Mouse (Mus musculus): ENCODE measurements at regions not wholly inside any gene's neighbourhood (a gene's known extent, or its start where the extent isn't known, plus 50 kb on each side); places are given as distances from the start of the nearest gene placed in this dataset.

- no peak overlapping the region for H3K4me3 ChIP-seq (replicated peaks; ENCODE audit: insufficient read depth, low read depth, low read length)
- H3K27me3 ChIP-seq (ENCODE audit: control insufficient read depth, insufficient read depth, low read length): no peaks in the 10 kb centered on the region
- no peak overlapping the region for H3K27ac ChIP-seq (ENCODE audit: insufficient read depth, low read length)
- no peak for DNase-seq
- no peak for TF ChIP-seq POLR2A (IDR thresholded peaks at IDR 0.05; ENCODE audit: borderline replicate concordance, insufficient read depth, low read length)
- WGBS: 54% methylated on average over 3 of the region's 3 CpGs
- H3K4me1 ChIP-seq (ENCODE audit: control insufficient read depth, insufficient read depth, low read length): no peaks in the 10 kb centered on the region
Measured at GRCm38 (mm10) chr5:64595220-64595619, 208.0 kb upstream of the Klf3 start.

GRCm38 (mm10) chr5:64595751-64596344 lies 207.3 kb upstream of the Klf3 start:
- Histone ChIP-seq H3K4me1 (ENCODE audit: control insufficient read depth, insufficient read depth, low read length) (no peaks in the 10 kb centered on the region), H3K27me3 (ENCODE audit: control insufficient read depth, insufficient read depth, low read length) (no peaks in the 10 kb centered on the region), H3K4me3 (replicated peaks; ENCODE audit: insufficient read depth, low read depth, low read length) (no peak overlapping the region), H3K27ac (ENCODE audit: insufficient read depth, low read length) (no peak overlapping the region)
- no peak for DNase-seq
- TF ChIP-seq CTCF (IDR thresholded peaks at IDR 0.05; ENCODE audit: borderline replicate concordance, insufficient read depth, low read depth, low read length) (no peak), POLR2A (IDR thresholded peaks at IDR 0.05; ENCODE audit: borderline replicate concordance, insufficient read depth, low read length) (no peak)
- WGBS: 77% methylated on average over 17 of the region's 17 CpGs

GRCm38 (mm10) chr5:64597021-64597420 lies 206.2 kb upstream of the Klf3 start:
- no peak for DNase-seq
- TF ChIP-seq CTCF (IDR thresholded peaks at IDR 0.05; ENCODE audit: borderline replicate concordance, insufficient read depth, low read depth, low read length): no peak
- no peak for TF ChIP-seq POLR2A (IDR thresholded peaks at IDR 0.05; ENCODE audit: borderline replicate concordance, insufficient read depth, low read length)
- H3K27ac ChIP-seq (ENCODE audit: insufficient read depth, low read length): no peak overlapping the region
- H3K4me1 ChIP-seq (ENCODE audit: control insufficient read depth, insufficient read depth, low read length): no peaks in the 10 kb centered on the region
- H3K4me3 ChIP-seq (replicated peaks; ENCODE audit: insufficient read depth, low read depth, low read length): no peak overlapping the region
- no peaks in the 10 kb centered on the region for H3K27me3 ChIP-seq (ENCODE audit: control insufficient read depth, insufficient read depth, low read length)
- 76% methylated on average over 7 of the region's 7 CpGs for WGBS

- WGBS: 70% methylated on average over 3 of the region's 3 CpGs
- Histone ChIP-seq H3K4me1 (ENCODE audit: control insufficient read depth, insufficient read depth, low read length) (no peaks in the 10 kb centered on the region), H3K27me3 (ENCODE audit: control insufficient read depth, insufficient read depth, low read length) (no peaks in the 10 kb centered on the region), H3K27ac (ENCODE audit: insufficient read depth, low read length) (no peak overlapping the region), H3K4me3 (replicated peaks; ENCODE audit: insufficient read depth, low read depth, low read length) (no peak overlapping the region)
- no peak for TF ChIP-seq CTCF (IDR thresholded peaks at IDR 0.05; ENCODE audit: borderline replicate concordance, insufficient read depth, low read depth, low read length)
- no peak for TF ChIP-seq POLR2A (IDR thresholded peaks at IDR 0.05; ENCODE audit: borderline replicate concordance, insufficient read depth, low read length)
- no peak for DNase-seq
Measured at GRCm38 (mm10) chr5:64597451-64597850, 205.7 kb upstream of the Klf3 start.

- DNase-seq: no peak
- TF ChIP-seq POLR2A (IDR thresholded peaks at IDR 0.05; ENCODE audit: borderline replicate concordance, insufficient read depth, low read length) (no peak), CTCF (IDR thresholded peaks at IDR 0.05; ENCODE audit: borderline replicate concordance, insufficient read depth, low read depth, low read length) (no peak)
- Histone ChIP-seq H3K4me3 (replicated peaks; ENCODE audit: insufficient read depth, low read depth, low read length) (no peak overlapping the region), H3K27ac (ENCODE audit: insufficient read depth, low read length) (no peak overlapping the region), H3K27me3 (ENCODE audit: control insufficient read depth, insufficient read depth, low read length) (no peaks in the 10 kb centered on the region), H3K4me1 (ENCODE audit: control insufficient read depth, insufficient read depth, low read length) (no peaks in the 10 kb centered on the region)
- WGBS: 92% methylated on average over 3 of the region's 3 CpGs
Measured at GRCm38 (mm10) chr5:64598606-64599005, 204.6 kb upstream of the Klf3 start.

GRCm38 (mm10) chr5:64599015-64599414 lies 204.2 kb upstream of the Klf3 start:
- H3K4me3 ChIP-seq (replicated peaks; ENCODE audit: insufficient read depth, low read depth, low read length): no peak overlapping the region
- no peak for DNase-seq
- no peaks in the 10 kb centered on the region for H3K4me1 ChIP-seq (ENCODE audit: control insufficient read depth, insufficient read depth, low read length)
- 84% methylated on average over 3 of the region's 3 CpGs for WGBS
- H3K27ac ChIP-seq (ENCODE audit: insufficient read depth, low read length): no peak overlapping the region
- TF ChIP-seq CTCF (IDR thresholded peaks at IDR 0.05; ENCODE audit: borderline replicate concordance, insufficient read depth, low read depth, low read length): no peak
- no peak for TF ChIP-seq POLR2A (IDR thresholded peaks at IDR 0.05; ENCODE audit: borderline replicate concordance, insufficient read depth, low read length)
- H3K27me3 ChIP-seq (ENCODE audit: control insufficient read depth, insufficient read depth, low read length): no peaks in the 10 kb centered on the region

GRCm38 (mm10) chr5:64599865-64600288 lies 203.3 kb upstream of the Klf3 start:
- TF ChIP-seq CTCF (IDR thresholded peaks at IDR 0.05; ENCODE audit: borderline replicate concordance, insufficient read depth, low read depth, low read length): no peak
- no peak for TF ChIP-seq POLR2A (IDR thresholded peaks at IDR 0.05; ENCODE audit: borderline replicate concordance, insufficient read depth, low read length)
- Histone ChIP-seq H3K4me1 (ENCODE audit: control insufficient read depth, insufficient read depth, low read length) (no peaks in the 10 kb centered on the region), H3K27ac (ENCODE audit: insufficient read depth, low read length) (no peak overlapping the region), H3K27me3 (ENCODE audit: control insufficient read depth, insufficient read depth, low read length) (no peaks in the 10 kb centered on the region), H3K4me3 (replicated peaks; ENCODE audit: insufficient read depth, low read depth, low read length) (peak overlapping the region; percentile 15)
- WGBS: 28% methylated on average over 13 of the region's 13 CpGs
- no peak for DNase-seq

GRCm38 (mm10) chr5:64600392-64600791 lies 202.8 kb upstream of the Klf3 start:
- Histone ChIP-seq H3K4me1 (ENCODE audit: control insufficient read depth, insufficient read depth, low read length) (no peaks in the 10 kb centered on the region), H3K27me3 (ENCODE audit: control insufficient read depth, insufficient read depth, low read length) (no peaks in the 10 kb centered on the region), H3K27ac (ENCODE audit: insufficient read depth, low read length) (no peak overlapping the region), H3K4me3 (replicated peaks; ENCODE audit: insufficient read depth, low read depth, low read length) (no peak overlapping the region)
- no peak for DNase-seq
- no peak for TF ChIP-seq CTCF (IDR thresholded peaks at IDR 0.05; ENCODE audit: borderline replicate concordance, insufficient read depth, low read depth, low read length)
- no peak for TF ChIP-seq POLR2A (IDR thresholded peaks at IDR 0.05; ENCODE audit: borderline replicate concordance, insufficient read depth, low read length)
- 55% methylated on average over 7 of the region's 7 CpGs for WGBS
